Mouse (Mus musculus): ENCODE measurements around the gene Rex2. TPM values are rescaled to one million over a fixed set of nuclear protein-coding genes. Genes with fewer than 3 reads are reported as not detected.
"Not testable (repeated sequence)": the region's sequence is repeated elsewhere in the genome, so short reads cannot be mapped to it uniquely, and the experiment has no call there.

Rex2 gene
- total RNA-seq (2021) = 1 to 10 TPM in 1 of 2 experiments, under 1 TPM in 1; 0.45 to 1.0 TPM
- long read RNA-seq, experiment 1, partial matches to known transcripts = 0 of 1 reads
- long read RNA-seq, experiment 1, other reads (novel, unspliced or antisense) = 1 of 1 reads
- long read RNA-seq, experiment 2 = 0 reads

GRCm38 (mm10) chr4:147021550-147021949 is at the start of gene Rex2:
Rex2 (plus strand) TSS chr4:147021850.
- not testable (repeated sequence) for DNase-seq (ENCODE audit: low spot score in 2 of 2)

DNA sequence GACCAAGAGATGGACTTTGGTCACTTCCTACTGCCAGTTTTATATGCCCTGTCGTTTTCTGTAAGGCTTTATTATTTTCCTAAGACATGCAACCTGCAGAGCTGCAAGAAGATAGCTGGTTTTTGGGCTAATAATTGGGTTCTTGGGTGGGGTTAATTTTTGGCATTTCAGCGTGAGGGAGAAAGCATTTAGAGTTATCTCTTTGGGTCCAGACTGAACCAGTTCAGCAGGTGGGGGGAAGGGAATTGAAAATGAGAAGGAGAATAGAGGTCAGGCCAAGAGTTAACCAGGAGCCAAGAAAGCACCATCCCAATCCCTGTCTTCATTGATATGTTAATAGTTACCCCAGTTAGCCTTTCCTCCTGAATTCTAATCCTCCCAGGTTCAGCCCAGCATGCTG is 45.1 kb upstream of the Rex2 start:
- not testable (repeated sequence) for DNase-seq (ENCODE audit: low spot score in 2 of 2)

DNA sequence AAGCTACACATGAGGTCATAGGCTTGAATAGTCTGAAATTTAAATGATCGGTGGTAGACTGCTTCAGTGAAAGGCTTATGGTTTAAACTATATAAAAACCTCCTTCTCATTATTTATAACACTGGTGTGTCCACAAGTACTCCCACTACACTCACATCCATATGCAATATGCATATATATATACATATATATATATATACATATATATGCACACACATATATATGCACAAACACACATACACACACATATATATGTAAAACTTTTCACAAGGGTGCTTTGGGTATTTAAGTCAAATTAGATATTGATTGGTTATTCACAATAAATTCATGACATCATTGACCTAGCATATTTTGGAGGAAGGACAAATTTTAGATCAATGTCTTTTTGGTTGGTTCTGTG is 3.2 kb upstream of the Rex2 start:
- not testable (repeated sequence) for DNase-seq (ENCODE audit: low spot score in 2 of 2)

- DNase-seq (ENCODE audit: low spot score in 2 of 2) = not testable (repeated sequence)
Observed at GRCm38 (mm10) chr4:147026374-147026773, 4.7 kb downstream of the Rex2 start.

DNA sequence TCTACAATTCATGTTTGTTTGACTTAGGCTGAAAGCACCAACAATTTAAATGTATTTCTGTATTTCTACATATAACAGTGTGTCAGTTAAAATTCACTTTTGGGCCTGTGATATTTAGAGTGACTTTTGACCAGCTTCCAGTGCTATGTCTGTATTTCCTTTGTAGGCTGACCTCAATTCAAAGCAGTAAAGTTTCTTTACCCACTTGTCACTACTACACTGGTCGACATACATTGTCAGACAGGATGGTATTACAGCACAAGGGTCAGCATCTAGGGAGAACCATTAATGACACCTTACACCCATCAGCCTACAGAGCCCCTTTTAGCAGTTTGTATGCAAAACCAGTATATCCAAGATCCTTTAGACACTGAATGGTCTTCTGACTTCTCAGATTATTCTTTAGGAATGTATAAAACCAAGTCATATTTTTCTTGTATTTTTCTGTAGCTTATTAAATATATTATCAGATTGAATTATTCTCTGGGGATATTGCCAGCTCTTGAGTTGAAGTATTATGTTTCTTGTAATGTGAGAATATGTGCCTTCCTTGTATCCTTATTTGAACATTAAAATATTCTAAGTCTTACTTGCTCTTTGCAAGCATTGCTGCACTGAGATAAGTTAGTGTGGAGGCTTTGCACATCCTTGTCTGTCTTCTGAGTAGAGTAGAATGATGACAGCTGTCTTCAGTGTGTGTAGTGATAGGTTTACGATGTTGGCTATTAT is 9.8 kb downstream of the Rex2 start:
- not testable (repeated sequence) for DNase-seq (ENCODE audit: low spot score in 2 of 2)

DNA sequence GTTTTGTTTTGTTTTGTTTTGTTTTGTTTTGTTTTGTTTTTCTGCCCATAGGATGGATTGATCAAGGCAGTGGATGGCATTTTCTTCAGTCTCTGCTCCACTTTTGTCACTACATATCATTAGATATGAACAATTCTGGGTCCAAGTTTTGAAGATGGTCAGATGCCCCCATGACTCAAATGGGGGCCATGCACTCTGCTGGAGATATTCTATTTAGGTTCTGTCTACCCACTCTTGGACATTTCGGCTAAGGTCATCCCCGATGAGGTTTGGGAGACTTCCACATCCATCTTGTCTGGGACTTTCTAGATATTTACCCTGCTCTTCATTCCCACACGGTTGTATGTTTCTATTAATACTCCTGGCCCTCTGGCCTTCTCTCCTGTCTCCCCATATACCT is 42.1 kb downstream of the Rex2 start:
- not testable (repeated sequence) for DNase-seq (ENCODE audit: low spot score in 2 of 2)

GRCm38 (mm10) chr4:147065861-147066260 is 44.2 kb downstream of the Rex2 start:
- not testable (repeated sequence) for DNase-seq (ENCODE audit: low spot score in 2 of 2)

DNA sequence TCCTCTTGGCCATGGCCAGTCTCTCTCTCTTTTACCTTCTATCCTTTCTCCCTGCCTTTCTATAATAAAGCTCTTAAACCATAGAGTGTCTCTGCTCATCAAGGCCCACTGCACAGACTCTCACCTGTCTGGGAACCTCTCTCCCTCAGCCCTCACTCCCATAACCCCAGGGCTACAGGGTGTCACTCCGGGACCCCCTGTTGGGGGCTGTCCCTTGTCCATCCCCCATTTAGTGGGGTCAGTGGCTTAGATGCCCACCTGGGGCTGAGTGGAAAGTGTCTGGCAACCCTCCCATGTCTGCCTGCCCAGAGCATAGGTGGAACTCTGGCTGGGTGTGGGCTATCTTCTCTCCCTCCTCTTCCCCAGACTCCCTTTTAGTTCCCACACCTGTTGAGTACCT is 44.7 kb downstream of the Rex2 start:
- not testable (repeated sequence) for DNase-seq (ENCODE audit: low spot score in 2 of 2)

DNA sequence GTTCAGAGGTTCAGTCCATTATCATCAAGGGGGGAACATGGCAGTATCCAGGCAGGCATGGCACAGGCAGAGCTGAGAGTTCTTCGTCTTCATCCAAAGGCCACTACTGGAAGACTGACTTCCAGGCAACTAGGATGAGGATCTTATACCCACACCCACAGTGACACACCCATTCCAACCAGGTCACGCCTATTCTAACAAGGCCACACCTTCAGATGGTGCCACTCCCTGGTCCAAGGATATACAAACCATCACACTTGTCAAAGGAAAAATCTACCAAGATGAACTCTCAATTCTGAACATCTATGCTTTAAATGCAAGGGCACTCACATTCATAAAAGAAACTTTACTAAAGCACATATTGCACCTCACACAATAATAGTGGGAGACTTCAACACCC is 74.0 kb downstream of the Rex2 start:
- DNase-seq (ENCODE audit: low spot score in 2 of 2) = not testable (repeated sequence)

DNA sequence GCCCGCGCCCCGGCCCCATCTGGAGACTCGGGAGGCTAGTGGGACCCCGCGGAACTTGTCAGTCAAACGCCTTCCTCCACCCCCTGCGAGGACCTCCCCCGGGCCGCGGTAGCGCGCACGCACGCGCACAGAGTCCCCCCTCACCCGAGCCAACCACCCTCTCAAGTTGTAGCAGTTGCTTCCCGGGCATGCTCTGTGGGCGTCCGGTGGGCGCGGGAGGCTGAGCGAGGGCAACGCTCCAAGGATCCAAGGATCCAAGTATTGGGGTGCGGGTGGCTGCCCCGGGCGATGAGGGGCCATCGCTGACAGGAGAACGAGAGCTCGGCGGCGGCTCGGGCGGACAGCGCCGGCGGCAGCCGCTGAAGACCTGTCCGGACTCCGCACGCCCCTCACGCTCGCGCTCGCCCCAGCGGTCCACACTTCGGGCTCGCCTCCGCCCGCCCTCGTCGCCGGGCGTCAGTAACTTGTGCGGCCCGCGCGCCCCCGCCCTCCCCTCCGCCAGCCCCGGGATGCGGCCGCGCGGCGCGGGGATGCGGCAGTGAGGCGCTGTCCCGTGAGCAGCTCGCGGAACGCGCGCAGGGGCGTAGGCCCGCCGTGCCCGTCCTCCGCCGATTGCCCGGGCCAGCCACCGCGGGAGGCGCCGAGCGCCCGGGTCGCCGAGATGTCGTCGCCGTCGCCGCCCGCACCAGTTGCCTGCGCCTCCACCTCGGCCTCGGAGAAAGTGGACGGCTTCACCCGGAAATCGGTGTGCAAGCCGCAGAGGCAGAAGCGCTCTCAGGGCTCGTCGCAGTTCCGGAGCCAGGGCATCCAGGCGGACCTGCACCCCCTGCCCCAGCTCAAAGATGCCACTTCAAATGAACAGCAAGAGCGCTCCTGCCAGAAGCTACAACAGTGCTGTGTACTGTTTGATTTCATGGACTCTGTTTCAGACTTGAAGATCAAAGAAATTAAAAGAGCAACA is 80.3 kb downstream of the Rex2 start:
- DNase-seq (ENCODE audit: low spot score in 2 of 2) = not testable (repeated sequence)

DNA sequence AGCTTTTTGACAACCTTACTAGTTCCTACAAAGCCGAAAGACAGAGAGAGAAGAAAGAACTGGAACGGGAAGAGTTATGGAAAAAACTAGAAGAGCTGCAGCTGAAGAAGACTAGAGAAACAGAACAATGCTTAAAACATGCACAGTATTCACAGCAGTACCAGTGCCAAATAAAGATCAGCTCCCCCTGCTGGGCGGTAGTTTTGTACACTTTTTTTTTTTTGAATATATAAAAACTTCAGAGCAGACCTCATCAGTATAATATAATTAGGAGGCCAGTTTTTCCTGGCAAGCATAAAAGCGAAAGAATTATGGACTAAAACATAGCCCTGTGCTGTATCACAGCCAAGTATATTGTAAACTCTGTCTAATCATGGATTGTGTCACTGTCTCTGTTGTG is 82.2 kb downstream of the Rex2 start:
- DNase-seq (ENCODE audit: low spot score in 2 of 2) = not testable (repeated sequence)

Other genes starting within 250 kb of the Rex2 start
- gene Gm21411, start 112.3 kb upstream of the Rex2 start, total RNA-seq (2021) = not detected
- gene Zfp989, start 49.9 kb upstream of the Rex2 start, total RNA-seq (2021) = not detected
- gene Zfp991, start 110.2 kb downstream of the Rex2 start, total RNA-seq (2021) = 1 to 10 TPM; 4.3 to 6.1 TPM